Mouse (Mus musculus) forebrain, embryonic 11.5 days (tissue): Measurements from ENCODE around the gene Habp4. TPM values are rescaled to one million over a fixed set of nuclear protein-coding genes. Genes with fewer than 3 reads are reported as not detected.

Source experiments
- ATAC-seq: fragments of 200-750 bp; cut with Nextera tagmentation; replicated peaks from 2 replicates; pipeline ENCODE4 v1.8.0; 2017; ENCODE audit warnings: moderate TSS enrichment; ENCODE audit not compliant: low FRiP score
- DNase-seq: peaks from one replicate; pipeline ENCODE4 v3.0.0-alpha.2; 2017; ENCODE audit warnings: low spot score
- H3K27ac ChIP-seq: fragments of 300-500 bp; sonication (generic); 2 replicates; pipeline ENCODE4 v1.5.1; 2014; ENCODE audit warnings: low read depth, low read length
- H3K27me3 ChIP-seq: fragments of 300-500 bp; sonication (generic); 2 replicates; pipeline ENCODE4 v1.6.1; 2014; ENCODE audit warnings: mild to moderate bottlenecking, low read length, mixed read lengths; ENCODE audit not compliant: control insufficient read depth, insufficient read depth
- H3K36me3 ChIP-seq: fragments of 300-500 bp; sonication (generic); 2 replicates; pipeline ENCODE4 v1.6.1; 2014; ENCODE audit warnings: mild to moderate bottlenecking, low read length, moderate library complexity, mixed read lengths; ENCODE audit not compliant: control insufficient read depth, insufficient read depth
- H3K4me1 ChIP-seq: fragments of 300-500 bp; sonication (generic); replicated peaks from 2 replicates; pipeline ENCODE4 v1.6.1; 2014; ENCODE audit warnings: low read length, mixed read lengths; ENCODE audit not compliant: control insufficient read depth, insufficient read depth
- H3K4me2 ChIP-seq: fragments of 300-500 bp; sonication (generic); 2 replicates; pipeline ENCODE4 v1.6.1; 2014; ENCODE audit warnings: low read depth, mild to moderate bottlenecking, low read length, moderate library complexity, mixed read lengths; ENCODE audit not compliant: severe bottlenecking
- H3K4me3 ChIP-seq: fragments of 300-500 bp; sonication (generic); 2 replicates; pipeline ENCODE4 v1.5.1; 2014; ENCODE audit warnings: low read depth, low read length
- H3K9ac ChIP-seq: fragments of 300-500 bp; sonication (generic); 2 replicates; pipeline ENCODE4 v1.6.1; 2014; ENCODE audit warnings: low read length
- H3K9me3 ChIP-seq: fragments of 300-500 bp; sonication (generic); 2 replicates; pipeline ENCODE4 v1.6.1; 2016; ENCODE audit warnings: low read length, mixed read lengths; ENCODE audit not compliant: control insufficient read depth
- WGBS: fragments of 180-500 bp; shearing (Covaris S2); extraction: QIAGEN DNeasy Blood & Tissue Kit; methylation state at CpG from one replicate; pipeline ENCODE4 v1.1.7; 2014; 5-methylcytosine and 5-hydroxymethylcytosine counted together
- polyA plus RNA-seq: library from polyadenylated mRNA; unstranded; fragments of >200 nt; fragmentation: Nextera tagmentation; extraction: Ambion mirVana; gene quantifications from 2 replicates; pipeline ENCODE4 v1.2.1, GENCODE M21; 2014

The Habp4 gene
- polyA plus RNA-seq, 1 experiment from 2014 or later, result 20.4 TPM

DNA sequence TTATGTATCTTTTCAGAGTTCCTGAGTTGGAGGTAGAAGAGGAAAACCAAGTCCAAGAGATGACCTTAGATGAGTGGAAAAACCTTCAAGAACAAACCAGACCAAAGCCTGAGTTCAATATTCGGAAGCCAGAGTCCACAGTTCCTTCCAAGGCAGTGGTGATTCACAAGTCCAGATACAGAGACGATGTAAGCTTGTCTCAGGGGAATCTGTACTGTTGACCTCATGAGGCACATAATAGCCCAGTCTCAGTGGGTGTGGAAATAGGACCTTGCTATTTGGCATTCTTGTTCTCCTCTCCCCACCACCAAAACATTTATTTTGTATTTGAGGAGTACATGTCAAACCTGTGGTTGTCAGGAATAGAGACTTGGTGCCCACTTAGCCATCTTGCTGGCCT is 20.5 kb downstream of the Habp4 start:
- no peak overlapping the region for H3K4me3 ChIP-seq
- no peaks in the 10 kb centered on the region for H3K9me3 ChIP-seq
- ATAC-seq (no peak), DNase-seq (no peak)
- H3K27ac ChIP-seq, result no peak overlapping the region
- no peaks in the 10 kb centered on the region for H3K4me1 ChIP-seq
- H3K27me3 ChIP-seq, result no peaks in the 10 kb centered on the region
- WGBS, result 88% methylated on average over 2 of the region's 2 CpGs
- H3K9ac ChIP-seq, result no peak overlapping the region
- H3K36me3 ChIP-seq, result no peaks in the 10 kb centered on the region; the same call in 1 of the 2 replicates
- H3K4me2 ChIP-seq, result no peak overlapping the region

DNA sequence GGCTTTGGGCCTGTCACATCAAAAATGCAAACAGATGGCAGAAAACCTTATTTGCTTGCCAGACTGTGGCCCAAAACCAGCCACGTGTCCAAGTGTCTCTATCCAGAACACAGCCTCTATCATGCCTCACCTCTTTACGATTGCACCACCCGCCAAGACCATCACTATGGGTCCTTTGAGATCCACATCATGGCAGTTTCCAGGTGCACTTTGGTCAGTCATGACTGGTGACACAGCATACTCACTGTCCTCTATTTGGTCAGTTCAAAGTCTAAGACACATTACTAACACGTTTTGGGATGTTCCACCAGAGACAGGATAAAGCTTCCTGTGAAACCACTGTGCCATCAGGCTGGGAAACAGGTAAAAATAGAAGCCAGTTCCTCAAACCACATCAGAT is 22.0 kb downstream of the Habp4 start:
- Histone ChIP-seq H3K9me3 (no peaks in the 10 kb centered on the region), H3K36me3 (no peaks in the 10 kb centered on the region), H3K27ac (no peak overlapping the region), H3K9ac (no peak overlapping the region), H3K4me3 (no peak overlapping the region), H3K4me2 (no peak overlapping the region), H3K4me1 (no peaks in the 10 kb centered on the region), H3K27me3 (no peaks in the 10 kb centered on the region)
- ATAC-seq, result no peak
- 81% methylated on average over 4 of the region's 4 CpGs for WGBS
- no peak for DNase-seq

DNA sequence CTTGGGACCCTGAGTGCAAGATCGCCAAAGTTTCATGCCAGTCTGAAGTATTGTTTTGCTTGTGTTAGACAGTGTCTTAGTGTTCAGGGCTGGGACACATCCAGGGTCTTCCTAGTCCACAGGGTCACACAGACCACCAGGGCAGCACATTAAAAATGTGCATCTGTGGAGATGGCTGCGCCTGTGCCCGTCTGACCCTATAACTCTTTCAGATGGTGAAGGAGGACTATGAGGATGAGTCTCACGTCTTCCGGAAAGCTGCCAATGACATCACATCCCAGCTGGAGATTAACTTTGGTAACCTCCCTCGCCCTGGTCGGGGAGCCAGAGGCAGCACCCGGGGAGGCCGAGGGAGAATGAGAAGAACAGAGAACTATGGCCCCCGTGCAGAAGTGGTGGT is 22.7 kb downstream of the Habp4 start:
- H3K4me1 ChIP-seq, result no peaks in the 10 kb centered on the region

DNA sequence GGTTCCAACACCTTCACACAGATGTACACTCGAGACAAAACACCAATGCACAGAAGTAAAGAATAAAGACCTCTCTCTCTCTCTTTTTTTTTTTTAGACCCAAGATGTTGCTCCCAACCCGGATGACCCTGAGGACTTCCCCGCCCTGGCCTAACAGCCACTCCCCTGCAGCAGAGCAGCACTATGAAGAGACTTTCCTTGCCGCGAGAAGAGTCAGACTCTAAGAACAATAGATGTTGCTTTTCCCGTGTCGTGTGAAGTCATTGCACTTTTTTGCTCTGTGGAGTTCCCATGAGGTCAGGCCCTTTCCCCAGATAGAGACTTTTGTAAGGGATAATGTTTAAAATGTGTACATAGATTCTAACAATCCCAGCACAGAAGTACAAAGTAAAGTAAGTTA is 23.6 kb downstream of the Habp4 start:
- Histone ChIP-seq H3K4me3 (no peak overlapping the region), H3K4me2 (no peak overlapping the region), H3K27me3 (no peaks in the 10 kb centered on the region), H3K36me3 (no peaks in the 10 kb centered on the region), H3K27ac (no peak overlapping the region), H3K9ac (no peak overlapping the region), H3K4me1 (no peaks in the 10 kb centered on the region), H3K9me3 (no peaks in the 10 kb centered on the region)
- no peak for ATAC-seq
- 84% methylated on average over 7 of the region's 7 CpGs for WGBS
- no peak for DNase-seq

More for the DNA sequence above, 22.7 kb downstream of the Habp4 start:
- DNase-seq (no peak), ATAC-seq (no peak)
- H3K9me3 ChIP-seq, result no peaks in the 10 kb centered on the region
- WGBS, result 87% methylated on average over 10 of the region's 10 CpGs
- H3K36me3 ChIP-seq, result no peaks in the 10 kb centered on the region
- no peaks in the 10 kb centered on the region for H3K27me3 ChIP-seq
- H3K4me3 ChIP-seq, result no peak overlapping the region
- no peak overlapping the region for H3K4me2 ChIP-seq
- no peak overlapping the region for H3K27ac ChIP-seq
- no peak overlapping the region for H3K9ac ChIP-seq

DNA sequence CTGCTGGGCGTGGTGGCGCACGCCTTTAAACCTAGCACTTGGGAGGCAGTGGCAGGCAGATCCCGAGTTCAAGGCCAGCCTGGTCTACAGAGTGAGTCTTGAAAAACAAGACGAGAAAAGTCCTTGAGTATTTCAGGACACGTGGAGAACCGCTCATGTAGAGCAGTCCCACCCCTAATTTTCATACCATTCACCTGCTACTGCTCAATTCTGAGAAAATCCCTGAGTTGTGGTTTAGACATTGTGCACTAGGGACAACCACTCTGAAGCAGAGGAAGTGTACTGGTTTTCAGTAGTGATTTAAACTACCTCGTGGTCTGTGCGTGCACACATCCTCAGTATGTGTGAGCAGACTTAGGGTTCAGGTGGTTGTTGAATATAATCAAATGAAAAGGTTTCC is 24.0 kb downstream of the Habp4 start:
- no peak for ATAC-seq
- no peaks in the 10 kb centered on the region for H3K36me3 ChIP-seq
- 95% methylated on average over 9 of the region's 9 CpGs for WGBS

DNA sequence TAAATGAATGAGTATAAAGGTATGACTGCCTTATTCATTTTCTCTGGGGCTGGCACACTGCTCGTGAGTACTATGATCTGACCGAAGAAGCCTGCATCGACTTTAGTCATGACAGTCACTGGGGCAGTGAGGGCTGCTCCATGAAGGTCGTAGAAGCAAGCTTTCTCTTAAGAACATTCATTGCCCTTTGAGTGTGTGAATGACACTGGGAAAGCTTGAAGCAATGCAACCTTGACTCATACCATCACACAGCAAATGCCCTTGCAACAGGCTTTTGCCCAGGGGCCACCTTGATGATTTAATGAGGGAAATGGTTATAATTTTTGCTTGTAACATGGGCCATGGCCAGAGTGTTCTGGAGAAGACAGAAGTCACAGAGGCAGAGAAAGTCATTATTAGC is 24.9 kb downstream of the Habp4 start:
- H3K27ac ChIP-seq, result no peak overlapping the region
- H3K4me3 ChIP-seq, result no peak overlapping the region
- no peaks in the 10 kb centered on the region for H3K27me3 ChIP-seq
- H3K9me3 ChIP-seq, result no peaks in the 10 kb centered on the region
- H3K4me1 ChIP-seq, result no peaks in the 10 kb centered on the region
- H3K4me2 ChIP-seq, result no peak overlapping the region
- 96% methylated on average over 4 of the region's 4 CpGs for WGBS
- DNase-seq (no peak), ATAC-seq (no peak)
- no peak overlapping the region for H3K9ac ChIP-seq
- H3K36me3 ChIP-seq, result no peaks in the 10 kb centered on the region

More for the DNA sequence above, 24.0 kb downstream of the Habp4 start:
- H3K27ac ChIP-seq, result no peak overlapping the region
- DNase-seq, result no peak
- H3K9me3 ChIP-seq, result no peaks in the 10 kb centered on the region
- no peaks in the 10 kb centered on the region for H3K27me3 ChIP-seq
- no peaks in the 10 kb centered on the region for H3K4me1 ChIP-seq
- no peak overlapping the region for H3K9ac ChIP-seq
- no peak overlapping the region for H3K4me3 ChIP-seq
- H3K4me2 ChIP-seq, result no peak overlapping the region

DNA sequence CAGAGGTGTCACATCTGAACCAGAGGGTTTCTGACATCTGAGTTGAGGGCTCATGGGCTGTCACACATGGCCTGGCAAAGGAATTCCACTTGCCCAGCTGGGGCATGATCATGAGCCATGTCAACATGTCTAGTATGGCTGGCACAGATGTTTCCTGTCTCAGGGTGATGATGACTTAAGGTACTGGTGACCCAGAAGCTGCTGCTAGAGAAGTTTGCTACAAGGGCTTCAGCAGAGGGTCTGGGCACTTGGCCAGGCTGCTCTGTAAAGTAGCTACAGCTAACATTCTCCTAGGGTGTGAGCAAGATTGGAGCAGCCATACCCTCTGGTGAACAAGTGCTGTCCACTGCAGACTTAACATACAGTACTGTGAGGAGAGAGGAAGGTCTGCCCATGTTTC is 25.4 kb downstream of the Habp4 start:
- Histone ChIP-seq H3K4me3 (no peak overlapping the region), H3K4me2 (no peak overlapping the region), H3K27ac (no peak overlapping the region), H3K9ac (no peak overlapping the region), H3K27me3 (no peaks in the 10 kb centered on the region), H3K9me3 (no peaks in the 10 kb centered on the region), H3K4me1 (no peaks in the 10 kb centered on the region), H3K36me3 (no peaks in the 10 kb centered on the region)
- no peak for DNase-seq
- no peak for ATAC-seq

DNA sequence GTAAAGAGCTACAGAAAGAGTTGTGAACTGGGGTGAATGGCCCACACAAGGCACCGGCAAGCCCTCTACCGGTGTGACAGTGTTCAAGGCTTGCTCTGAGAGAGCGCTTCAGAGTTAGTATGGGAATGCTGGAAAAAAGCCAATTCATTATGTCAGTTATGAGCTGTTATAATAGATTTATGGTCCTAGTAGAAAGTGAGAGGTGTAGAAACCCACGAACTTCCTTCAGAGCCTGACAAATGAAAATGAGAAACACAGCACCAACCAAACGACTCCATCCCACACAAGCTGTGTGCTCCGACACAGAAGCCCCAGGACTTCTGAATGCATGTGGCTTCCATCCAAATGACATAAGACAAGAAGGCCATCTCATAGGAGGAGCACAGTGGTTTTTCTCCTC is 36.3 kb downstream of the Habp4 start:
- ATAC-seq (no peak), DNase-seq (no peak)
- Histone ChIP-seq H3K4me2 (no peak overlapping the region), H3K4me3 (no peak overlapping the region), H3K4me1 (no peaks in the 10 kb centered on the region), H3K9me3 (no peaks in the 10 kb centered on the region), H3K27ac (no peak overlapping the region), H3K27me3 (no peaks in the 10 kb centered on the region), H3K9ac (no peak overlapping the region), H3K36me3 (no peaks in the 10 kb centered on the region)
- WGBS, result 94% methylated on average over 6 of the region's 6 CpGs

DNA sequence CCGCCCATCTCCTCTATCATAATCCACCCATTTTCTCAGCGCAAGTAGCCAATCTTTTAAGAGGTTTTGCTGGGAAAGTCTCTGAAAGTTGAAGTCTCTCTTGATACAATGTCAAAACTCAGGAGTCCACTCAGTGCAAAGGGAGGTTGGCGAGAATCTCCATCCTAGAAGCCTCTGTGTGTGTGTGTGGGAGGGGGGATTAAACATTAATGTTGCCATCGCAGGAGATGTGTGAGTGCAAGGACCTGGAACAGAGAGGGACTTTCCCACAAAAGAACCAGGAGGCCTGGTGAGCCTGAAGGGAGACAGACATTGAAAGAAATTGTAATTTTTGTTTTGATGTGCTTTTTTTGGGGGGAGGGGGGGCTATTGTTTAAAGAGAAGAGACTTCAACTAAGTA is 36.7 kb downstream of the Habp4 start:
- DNase-seq, result no peak
- H3K4me3 ChIP-seq, result no peak overlapping the region
- no peaks in the 10 kb centered on the region for H3K36me3 ChIP-seq
- no peaks in the 10 kb centered on the region for H3K4me1 ChIP-seq
- H3K27me3 ChIP-seq, result no peaks in the 10 kb centered on the region
- no peak overlapping the region for H3K4me2 ChIP-seq
- no peak for ATAC-seq
- no peak overlapping the region for H3K9ac ChIP-seq
- WGBS, result 92% methylated on average over 4 of the region's 4 CpGs
- no peaks in the 10 kb centered on the region for H3K9me3 ChIP-seq
- H3K27ac ChIP-seq, result no peak overlapping the region
